Mouse (Mus musculus): ENCODE data around the gene D930020B18Rik.

DNA sequence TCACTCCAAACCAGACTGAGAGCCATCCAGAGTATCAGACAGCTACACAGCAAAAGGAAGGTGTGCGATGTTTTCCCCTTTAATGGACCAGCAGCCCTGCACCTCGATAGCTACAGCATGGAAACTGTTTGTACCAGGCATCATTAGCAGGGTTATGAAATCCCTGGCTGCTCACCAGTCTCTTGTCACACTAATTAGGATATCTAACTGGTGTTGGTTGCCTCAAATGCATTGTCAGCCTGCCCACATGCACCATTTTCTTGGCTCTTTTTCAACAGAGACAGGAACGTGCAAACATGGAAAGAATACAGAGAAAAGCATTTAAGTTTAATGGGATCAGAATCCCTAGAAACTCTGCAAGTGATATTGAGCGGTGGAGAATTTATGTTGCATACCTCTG is 14.5 kb downstream of the D930020B18Rik start:
- TF ChIP-seq CTCF (IDR thresholded peaks at IDR 0.05; ENCODE audit: insufficient read depth, low read depth, low read length) (no peak), POLR2A (IDR thresholded peaks at IDR 0.05; ENCODE audit: insufficient read depth, low read depth, low read length) (no peak)
